Mouse (Mus musculus): ENCODE measurements around the gene Pprc1. TPM values are rescaled to one million over a fixed set of nuclear protein-coding genes. Genes with fewer than 3 reads are reported as not detected.
A peak's percentile ranks its signal among the peaks of the same experiment; 100 is the strongest.

Pprc1 gene
- total and polyA plus RNA-seq, 3 experiments, result 27.8 to 135 (median 39.3) TPM

DNA sequence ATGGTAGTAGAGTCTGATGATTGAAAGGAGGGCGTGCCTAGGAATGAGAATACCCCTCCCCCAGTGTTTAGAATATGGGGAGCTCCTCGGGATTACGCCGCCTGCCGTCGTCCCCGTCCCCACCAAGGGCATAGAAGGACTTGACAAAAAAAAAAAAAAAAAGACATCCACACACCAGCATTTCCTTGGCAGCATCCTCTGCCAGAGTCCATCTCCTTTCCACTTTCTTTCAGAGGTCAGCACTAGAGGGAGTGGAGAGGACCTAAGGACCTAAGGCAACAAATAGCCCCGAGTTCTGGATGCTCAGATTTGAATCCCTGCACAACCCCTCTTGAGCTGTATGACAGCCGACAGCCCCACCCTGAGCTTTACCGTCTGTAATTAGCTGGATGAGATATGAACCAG, 1.9 kb downstream of the Pprc1 start:
- H3K79me2 ChIP-seq (ENCODE audit: control insufficient read depth, insufficient read depth, low read length, poor library complexity), result peaks cover 35% of the 10 kb centered on the region
- no peak for DNase-seq (ENCODE audit: low read depth, low spot score)
- H3K27ac ChIP-seq (ENCODE audit: control insufficient read depth, low read depth, low read length), result no peak overlapping the region
- H3K9ac ChIP-seq (ENCODE audit: control insufficient read depth, low read depth, low read length, poor library complexity, severe bottlenecking), result no peak overlapping the region
- H3K36me3 ChIP-seq (ENCODE audit: control insufficient read depth in 1 of 2, insufficient read depth in 2 of 2, low read length in 2 of 2), result peaks cover 0 to 32% of the 10 kb centered on the region in 2 experiments; a peak in 2 of 4 replicates
- TF ChIP-seq RCOR1 (IDR thresholded peaks at IDR 0.05; ENCODE audit: low read depth, low read length), result 0 out of 2 replicates have a peak, but pooled peaks have one; percentile 26
- no peak for TF ChIP-seq MAX (IDR thresholded peaks at IDR 0.05; ENCODE audit: low read length)
- no peaks in the 10 kb centered on the region for H3K27me3 ChIP-seq (ENCODE audit: control insufficient read depth in 1 of 2, insufficient read depth in 2 of 2, low read length in 2 of 2)
- H3K4me1 ChIP-seq (ENCODE audit: control insufficient read depth in 1 of 2, insufficient read depth in 2 of 2, low read length in 2 of 2), result peaks cover 13 to 45% of the 10 kb centered on the region in 2 experiments
- no peaks in the 10 kb centered on the region for H3K9me3 ChIP-seq (replicated peaks; ENCODE audit: insufficient read depth, low read length)
- H3K4me3 ChIP-seq (ENCODE audit: control insufficient read depth in 1 of 2, insufficient read depth in 1 of 2, low read depth in 2 of 2, low read length in 2 of 2), result no peak overlapping the region

DNA sequence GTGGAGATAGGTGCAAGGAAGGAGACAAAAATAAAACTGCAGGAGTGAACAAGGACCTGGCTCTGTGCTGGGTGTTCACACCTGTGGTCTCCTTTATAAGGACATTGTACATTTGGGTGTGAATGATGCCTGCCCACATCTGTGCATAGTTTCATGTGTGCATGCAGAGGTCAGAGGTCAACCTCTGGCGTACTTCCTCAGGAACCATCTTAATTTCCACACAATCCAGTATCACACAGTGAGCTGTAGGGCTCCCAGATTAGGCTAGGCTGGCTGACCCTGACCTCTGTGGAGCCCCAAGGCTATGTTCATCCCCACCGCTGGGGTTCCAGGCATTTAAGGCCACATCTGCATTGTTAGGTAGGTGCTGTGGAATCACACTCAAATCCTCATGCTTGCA, 2.7 kb downstream of the Pprc1 start:
- TF ChIP-seq MAZ (IDR thresholded peaks at IDR 0.05; ENCODE audit: low read depth, low read length), result no peak
- TF ChIP-seq ZMIZ1 (IDR thresholded peaks at IDR 0.05; ENCODE audit: low read depth, low read length), result no peak
- no peak for TF ChIP-seq ZNF384 (IDR thresholded peaks at IDR 0.05; ENCODE audit: low read depth, low read length)
- no peak for TF ChIP-seq TBP (IDR thresholded peaks at IDR 0.05; ENCODE audit: low read depth, low read length)
- no peak for TF ChIP-seq CHD2 (IDR thresholded peaks at IDR 0.05; ENCODE audit: low read length)
- no peak for TF ChIP-seq POLR2AphosphoS2 (IDR thresholded peaks at IDR 0.05; ENCODE audit: low read length)
- TF ChIP-seq E2F4 (IDR thresholded peaks at IDR 0.05; ENCODE audit: borderline replicate concordance, low read depth, low read length), result no peak
- TF ChIP-seq MEF2A (IDR thresholded peaks at IDR 0.05; ENCODE audit: extremely low read depth, insufficient replicate concordance, low read depth, low read length, poor library complexity, severe bottlenecking), result no peak
- TF ChIP-seq USF1 (IDR thresholded peaks at IDR 0.05; ENCODE audit: low read depth, low read length), result no peak
- TF ChIP-seq GABPA (IDR thresholded peaks at IDR 0.05; ENCODE audit: low read depth, low read length), result no peak
- TF ChIP-seq TCF12 (IDR thresholded peaks at IDR 0.05; ENCODE audit: low read depth, low read length), result no peak
- TF ChIP-seq MYB (IDR thresholded peaks at IDR 0.05; ENCODE audit: low read depth, low read length), result no peak
- TF ChIP-seq TAL1 (IDR thresholded peaks at IDR 0.05; ENCODE audit: low read length), result no peak
- TF ChIP-seq POLR2AphosphoS5 (IDR thresholded peaks at IDR 0.05; ENCODE audit: borderline replicate concordance, low read depth, low read length), result no peak
- TF ChIP-seq MYC (IDR thresholded peaks at IDR 0.05; ENCODE audit: low read depth, low read length), result no peak
- no peak for TF ChIP-seq ELF1 (IDR thresholded peaks at IDR 0.05; ENCODE audit: low read depth, low read length)
- no peak overlapping the region for H3K27ac ChIP-seq (ENCODE audit: control insufficient read depth, low read depth, low read length)

More for the DNA sequence above, 2.7 kb downstream of the Pprc1 start:
- no peaks in the 10 kb centered on the region for H3K27me3 ChIP-seq (ENCODE audit: control insufficient read depth in 1 of 2, insufficient read depth in 2 of 2, low read length in 2 of 2)
- peaks cover 28% of the 10 kb centered on the region for H3K79me2 ChIP-seq (ENCODE audit: control insufficient read depth, insufficient read depth, low read length, poor library complexity)
- H3K9ac ChIP-seq (ENCODE audit: control insufficient read depth, low read depth, low read length, poor library complexity, severe bottlenecking), result no peak overlapping the region
- H3K4me3 ChIP-seq (ENCODE audit: control insufficient read depth in 1 of 2, insufficient read depth in 1 of 2, low read depth in 2 of 2, low read length in 2 of 2), result no peak overlapping the region
- no peaks in the 10 kb centered on the region for H3K9me3 ChIP-seq (replicated peaks; ENCODE audit: insufficient read depth, low read length)
- no peak for DNase-seq (ENCODE audit: low read depth, low spot score)
- H3K36me3 ChIP-seq (ENCODE audit: control insufficient read depth in 1 of 2, insufficient read depth in 2 of 2, low read length in 2 of 2), result peaks cover 0 to 29% of the 10 kb centered on the region in 2 experiments; a peak in 2 of 4 replicates
- peaks cover 11 to 40% of the 10 kb centered on the region in 2 experiments for H3K4me1 ChIP-seq (ENCODE audit: control insufficient read depth in 1 of 2, insufficient read depth in 2 of 2, low read length in 2 of 2)
